In the genomic region with DNA sequence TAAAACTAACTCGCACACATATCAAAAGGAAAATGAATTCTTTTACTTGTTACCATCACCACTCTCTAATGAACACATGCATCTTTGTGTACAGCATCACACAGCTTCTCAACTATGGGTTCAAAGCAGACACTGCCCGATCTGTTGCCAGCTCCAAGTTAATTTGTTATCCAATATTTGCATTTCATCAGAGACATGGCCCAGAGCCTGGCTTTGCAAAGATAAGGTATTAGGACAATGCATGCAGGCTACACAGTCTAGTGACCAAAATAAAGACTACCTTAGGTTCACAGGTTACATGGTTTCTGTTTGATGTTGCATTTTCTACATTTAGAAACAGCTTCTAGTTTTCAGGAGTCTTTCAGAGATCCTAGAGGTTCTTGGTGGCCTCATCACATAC, we compare ENCODE assay signal across 21 mouse cellular contexts.
DNase-seq lines count a peak whose midpoint lies in the region; ATAC-seq and TF ChIP-seq lines count a peak whose summit lies in the region.
"Had no signal": no experiment of that assay in that cellular context is flagged by ENCODE, and none has a peak within 500 bp of the region (broad histone marks: within the 10 kb centered on the region; RNA-seq: fewer than 3 reads in every experiment).

No protein-coding gene starts in this region.

- no peaks in the 10 kb centered on the region for H3K36me3 ChIP-seq in lung, postnatal 0 days (ENCODE audit: insufficient read depth, low read length)
- H3K36me3 ChIP-seq in liver, embryonic 15.5 days (replicated peaks) = no peaks in the 10 kb centered on the region
- no peaks in the 10 kb centered on the region for H3K36me3 ChIP-seq in midbrain, embryonic 11.5 days (ENCODE audit: control insufficient read depth, insufficient read depth, low read length)
- H3K36me3 ChIP-seq: embryonic facial prominence, embryonic 13.5 days; forebrain, embryonic 12.5 days; G1E; heart, embryonic 12.5 days; hindbrain, embryonic 12.5 days had no signal

- no peak for TF ChIP-seq EP300 in lung, postnatal 0 days (IDR thresholded peaks at IDR 0.05)

- H3K27ac ChIP-seq in lung, postnatal 0 days (ENCODE audit: low read length) = no peak overlapping the region
- H3K27ac ChIP-seq in liver, embryonic 15.5 days (replicated peaks) = peak overlapping the region; percentile 21
- H3K27ac ChIP-seq in midbrain, embryonic 11.5 days (ENCODE audit: low read depth, low read length) = no peak overlapping the region
- H3K27ac ChIP-seq: embryonic facial prominence, embryonic 13.5 days; forebrain, embryonic 12.5 days; hindbrain, embryonic 12.5 days had no signal

- no peak for ATAC-seq in lung, postnatal 0 days
- peak; percentile 75 for ATAC-seq in liver, embryonic 15.5 days (ENCODE audit: insufficient read depth)
- ATAC-seq in midbrain, embryonic 11.5 days (ENCODE audit: low FRiP score) = no peak
- ATAC-seq: CD4-positive, CD25-positive, alpha-beta regulatory T cell, adult 4 months; forebrain, embryonic 16.5 days had no signal

- H3K9ac ChIP-seq in lung, postnatal 0 days (replicated peaks; ENCODE audit: low read depth) = no peak overlapping the region
- H3K9ac ChIP-seq in liver, embryonic 15.5 days = no peak overlapping the region
- H3K9ac ChIP-seq in midbrain, embryonic 11.5 days (ENCODE audit: low read length) = no peak overlapping the region
- H3K9ac ChIP-seq: embryonic facial prominence, embryonic 13.5 days; forebrain, embryonic 12.5 days; heart, embryonic 12.5 days; hindbrain, embryonic 12.5 days had no signal

- H3K9me3 ChIP-seq in lung, postnatal 0 days (ENCODE audit: low read length) = no peaks in the 10 kb centered on the region
- no peaks in the 10 kb centered on the region for H3K9me3 ChIP-seq in liver, embryonic 15.5 days (replicated peaks)
- H3K9me3 ChIP-seq in midbrain, embryonic 11.5 days (ENCODE audit: control insufficient read depth, low read length) = no peaks in the 10 kb centered on the region
- H3K9me3 ChIP-seq: embryonic facial prominence, embryonic 13.5 days; forebrain, embryonic 12.5 days; hindbrain, embryonic 12.5 days had no signal

- peak; percentile 3 for DNase-seq in adrenal gland, adult 2 months
- DNase-seq in adrenal gland, postnatal 36 days = no peak
- peak; percentile 36 for DNase-seq in lung, postnatal 36 days
- DNase-seq in lung, postnatal 0 days (ENCODE audit: low spot score) = no peak
- no peak for DNase-seq in midbrain, embryonic 11.5 days (ENCODE audit: low spot score, missing footprints)
- no peak for DNase-seq in spleen, postnatal 4 days (ENCODE audit: low spot score in 2 of 2)
- DNase-seq: adrenal gland, postnatal 14 days; B cell, adult 2 months; cerebellum, adult 18-20 months; cerebellum, adult 9-11 months; cerebellum, postnatal 36 days; gastrocnemius, postnatal 14 days; heart, postnatal 36 days had no signal

- H3K4me3 ChIP-seq in lung, postnatal 0 days (ENCODE audit: low read depth, low read length) = no peak overlapping the region
- H3K4me3 ChIP-seq in liver, embryonic 15.5 days (replicated peaks) = no peak overlapping the region
- H3K4me3 ChIP-seq in midbrain, embryonic 11.5 days (ENCODE audit: low read depth, low read length) = no peak overlapping the region
- H3K4me3 ChIP-seq: embryonic facial prominence, embryonic 13.5 days; forebrain, embryonic 12.5 days; heart, embryonic 12.5 days; hindbrain, embryonic 12.5 days had no signal

- no peak for TF ChIP-seq CTCF in lung, postnatal 0 days (IDR thresholded peaks at IDR 0.05)

- H3K27me3 ChIP-seq in lung, postnatal 0 days (replicated peaks; ENCODE audit: insufficient read depth, low read length) = no peaks in the 10 kb centered on the region
- H3K27me3 ChIP-seq in liver, embryonic 15.5 days = no peaks in the 10 kb centered on the region
- H3K27me3 ChIP-seq in midbrain, embryonic 11.5 days (ENCODE audit: control insufficient read depth, insufficient read depth, low read length) = no peaks in the 10 kb centered on the region
- H3K27me3 ChIP-seq: embryonic facial prominence, embryonic 13.5 days; forebrain, embryonic 12.5 days; heart, embryonic 12.5 days; hindbrain, embryonic 12.5 days had no signal

- WGBS in lung, postnatal 0 days = 61% methylated on average over 2 of the region's 2 CpGs
- WGBS in liver, embryonic 15.5 days (ENCODE audit: insufficient replicate concordance) = 50% methylated on average over 2 of the region's 2 CpGs
- WGBS in midbrain, embryonic 11.5 days = 85% methylated on average over 2 of the region's 2 CpGs

- no peaks in the 10 kb centered on the region for H3K4me1 ChIP-seq in lung, postnatal 0 days (ENCODE audit: insufficient read depth, low read depth, low read length)
- no peaks in the 10 kb centered on the region for H3K4me1 ChIP-seq in liver, embryonic 15.5 days (replicated peaks)
- no peaks in the 10 kb centered on the region for H3K4me1 ChIP-seq in midbrain, embryonic 11.5 days (ENCODE audit: control insufficient read depth, insufficient read depth, low read length)
- H3K4me1 ChIP-seq: embryonic facial prominence, embryonic 13.5 days; forebrain, embryonic 12.5 days; heart, embryonic 12.5 days; hindbrain, embryonic 12.5 days had no signal

- no peak overlapping the region for H3K4me2 ChIP-seq in lung, postnatal 0 days (replicated peaks; ENCODE audit: low read depth, low read length)
- H3K4me2 ChIP-seq in liver, embryonic 15.5 days = no peak overlapping the region
- H3K4me2 ChIP-seq in midbrain, embryonic 11.5 days = no peak overlapping the region
- H3K4me2 ChIP-seq: embryonic facial prominence, embryonic 13.5 days; forebrain, embryonic 12.5 days; heart, embryonic 12.5 days; hindbrain, embryonic 12.5 days had no signal

Comparison
In these comparisons a context has a peak if more than half of its experiments do, and no peak if none do; other contexts are left out.
1. DNase-seq: peak in adrenal gland, adult 2 months (single experiment) and lung, postnatal 36 days (single experiment); none in adrenal gland, postnatal 36 days (0 of 2), lung, postnatal 0 days (single experiment), midbrain, embryonic 11.5 days (single experiment) and spleen, postnatal 4 days (0 of 2).